ENCODE assay signal across 25 mouse cellular contexts in the genomic region with DNA sequence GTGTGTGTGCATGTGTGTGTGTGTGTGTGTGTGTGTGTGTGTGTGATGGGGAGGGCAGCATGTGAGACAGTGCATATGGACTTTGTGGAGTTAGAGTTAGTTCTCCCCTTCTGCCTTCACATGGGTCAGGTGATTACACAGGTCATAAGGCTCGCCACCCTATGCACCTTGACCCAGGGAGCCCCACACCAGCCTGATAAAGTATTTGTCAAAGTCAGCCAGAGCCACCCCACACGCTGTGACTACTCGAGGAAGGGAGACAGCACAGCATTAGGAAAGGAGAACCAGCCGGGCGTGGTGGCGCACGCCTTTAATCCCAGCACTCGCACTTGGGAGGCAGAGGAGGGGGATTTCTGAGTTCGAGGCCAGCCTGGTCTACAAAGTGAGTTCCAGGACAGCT.
"Had no signal": no experiment of that assay in that cellular context is flagged by ENCODE, and none has a peak within 500 bp of the region (broad histone marks: within the 10 kb centered on the region; RNA-seq: fewer than 3 reads in every experiment).

No protein-coding gene starts in this region.

- ATAC-seq: hindbrain, embryonic 16.5 days; inflammation-experienced regulatory T-cells, adult 6 months had no signal

- H3K4me3 ChIP-seq: gastrocnemius, adult 2 months; heart, adult 2 months; heart, embryonic 10.5 days; heart, embryonic 12.5 days; hindbrain, embryonic 10.5 days; hindbrain, embryonic 12.5 days; layer of hippocampus, adult 2 months; left cerebral cortex, adult 2 months; limb, embryonic 10.5 days; limb, embryonic 12.5 days had no signal

- H3K4me2 ChIP-seq: heart, embryonic 12.5 days; hindbrain, embryonic 12.5 days; hindbrain, embryonic 14.5 days; limb, embryonic 12.5 days; liver, embryonic 11.5 days had no signal

- H3K4me1 ChIP-seq: heart, embryonic 10.5 days; heart, embryonic 12.5 days; hindbrain, embryonic 12.5 days; limb, embryonic 12.5 days had no signal

- H3K27me3 ChIP-seq: heart, embryonic 12.5 days; hindbrain, embryonic 12.5 days; limb, embryonic 12.5 days had no signal

- H3K27ac ChIP-seq: gastrocnemius, adult 2 months; heart, adult 2 months; heart, embryonic 10.5 days; hindbrain, embryonic 10.5 days; hindbrain, embryonic 12.5 days; hindbrain, embryonic 14.5 days; layer of hippocampus, adult 2 months; left cerebral cortex, adult 2 months; limb, embryonic 10.5 days; limb, embryonic 12.5 days; liver, embryonic 14.5 days had no signal

- H3K9ac ChIP-seq: heart, embryonic 12.5 days; hindbrain, embryonic 12.5 days; hindbrain, embryonic 14.5 days; limb, embryonic 12.5 days; liver, embryonic 14.5 days had no signal

- DNase-seq: gastrocnemius, adult 2 months; gastrocnemius, postnatal 10 days; gastrocnemius, postnatal 25 days; heart, adult 2 months; heart, postnatal 10 days; heart, postnatal 4 days; kidney, adult 11 months; kidney, adult 8-10 months; kidney, postnatal 10 days; kidney, postnatal 25 days; kidney, postnatal 4 days; liver had no signal
